Mouse (Mus musculus): Measurements from ENCODE around the gene Gpn1. TPM values are rescaled to one million over a fixed set of nuclear protein-coding genes. Genes with fewer than 3 reads are reported as not detected.

Gene Gpn1
- polyA plus RNA-seq, 1 experiment from 2014 or later: 66.7 TPM

- 95% methylated on average over 4 of the region's 4 CpGs for WGBS
- ATAC-seq (ENCODE audit: low FRiP score) (no peak), DNase-seq (ENCODE audit: low spot score) (no peak)
- H3K36me3 ChIP-seq (ENCODE audit: control insufficient read depth, insufficient read depth, low read length): no peaks in the 10 kb centered on the region; the same call in none of the 2 replicates
- no peaks in the 10 kb centered on the region for H3K9me3 ChIP-seq (ENCODE audit: control insufficient read depth, low read length)
- no peaks in the 10 kb centered on the region for H3K27me3 ChIP-seq (ENCODE audit: control insufficient read depth, insufficient read depth, low read length)
- no peak overlapping the region for H3K4me2 ChIP-seq (replicated peaks; ENCODE audit: low read depth, low read length)
- no peaks in the 10 kb centered on the region for H3K4me1 ChIP-seq (replicated peaks; ENCODE audit: control insufficient read depth, insufficient read depth, low read length)
- no peak overlapping the region for H3K9ac ChIP-seq (ENCODE audit: low read depth, low read length)
- H3K27ac ChIP-seq (ENCODE audit: low read depth, low read length): no peak overlapping the region
- no peak overlapping the region for H3K4me3 ChIP-seq (ENCODE audit: low read depth, low read length)
These were observed 14.0 kb upstream of the Gpn1 start for GRCm38 (mm10) chr5:31480536-31480935.

- no peak for DNase-seq (ENCODE audit: low spot score)
- ATAC-seq (ENCODE audit: low FRiP score): no peak
- no peaks in the 10 kb centered on the region for H3K9me3 ChIP-seq (ENCODE audit: control insufficient read depth, low read length)
- H3K9ac ChIP-seq (ENCODE audit: low read depth, low read length): no peak within 1 kb of the TSS
- H3K4me1 ChIP-seq (replicated peaks; ENCODE audit: control insufficient read depth, insufficient read depth, low read length): no peaks in the 10 kb centered on the region
- H3K36me3 ChIP-seq (ENCODE audit: control insufficient read depth, insufficient read depth, low read length): no peaks in the 10 kb centered on the region
- H3K27ac ChIP-seq (ENCODE audit: low read depth, low read length): no peak within 1 kb of the TSS
- H3K27me3 ChIP-seq (ENCODE audit: control insufficient read depth, insufficient read depth, low read length): no peaks in the 10 kb centered on the region
- WGBS: 96% methylated on average over 3 of the region's 3 CpGs
- H3K4me3 ChIP-seq (ENCODE audit: low read depth, low read length): no peak within 1 kb of the TSS
- H3K4me2 ChIP-seq (replicated peaks; ENCODE audit: low read depth, low read length): no peak within 1 kb of the TSS
These were observed 9.1 kb upstream of the Gpn1 start, which contains the start of gene 4930548H24Rik for GRCm38 (mm10) chr5:31485440-31485839. TSS of gene 4930548H24Rik (plus strand) at chr5:31485740.

GRCm38 (mm10) chr5:31487889-31488288, 6.7 kb upstream of the Gpn1 start:
- 94% methylated on average over 3 of the region's 3 CpGs for WGBS
- Histone ChIP-seq H3K27ac (ENCODE audit: low read depth, low read length) (no peak overlapping the region), H3K9me3 (ENCODE audit: control insufficient read depth, low read length) (no peaks in the 10 kb centered on the region), H3K4me2 (replicated peaks; ENCODE audit: low read depth, low read length) (no peak overlapping the region), H3K9ac (ENCODE audit: low read depth, low read length) (no peak overlapping the region), H3K4me1 (replicated peaks; ENCODE audit: control insufficient read depth, insufficient read depth, low read length) (no peaks in the 10 kb centered on the region), H3K27me3 (ENCODE audit: control insufficient read depth, insufficient read depth, low read length) (no peaks in the 10 kb centered on the region), H3K36me3 (ENCODE audit: control insufficient read depth, insufficient read depth, low read length) (no peaks in the 10 kb centered on the region), H3K4me3 (ENCODE audit: low read depth, low read length) (no peak overlapping the region)
- ATAC-seq (ENCODE audit: low FRiP score) (no peak), DNase-seq (ENCODE audit: low spot score) (no peak)

GRCm38 (mm10) chr5:31489116-31489769, 5.3 kb upstream of the Gpn1 start:
- Histone ChIP-seq H3K9me3 (ENCODE audit: control insufficient read depth, low read length) (no peaks in the 10 kb centered on the region), H3K27ac (ENCODE audit: low read depth, low read length) (no peak overlapping the region), H3K4me1 (replicated peaks; ENCODE audit: control insufficient read depth, insufficient read depth, low read length) (no peaks in the 10 kb centered on the region), H3K9ac (ENCODE audit: low read depth, low read length) (no peak overlapping the region), H3K27me3 (ENCODE audit: control insufficient read depth, insufficient read depth, low read length) (no peaks in the 10 kb centered on the region), H3K4me3 (ENCODE audit: low read depth, low read length) (no peak overlapping the region), H3K36me3 (ENCODE audit: control insufficient read depth, insufficient read depth, low read length) (no peaks in the 10 kb centered on the region), H3K4me2 (replicated peaks; ENCODE audit: low read depth, low read length) (no peak overlapping the region)
- DNase-seq (ENCODE audit: low spot score): no peak
- 71% methylated on average over 7 of the region's 7 CpGs for WGBS
- ATAC-seq (ENCODE audit: low FRiP score): no peak

- H3K27ac ChIP-seq (ENCODE audit: low read depth, low read length): no peak overlapping the region
- H3K4me2 ChIP-seq (replicated peaks; ENCODE audit: low read depth, low read length): no peak overlapping the region
- DNase-seq (ENCODE audit: low spot score): no peak
- ATAC-seq (ENCODE audit: low FRiP score): no peak
- peaks cover 4% of the 10 kb centered on the region; the same call in 1 of the 2 replicates for H3K36me3 ChIP-seq (ENCODE audit: control insufficient read depth, insufficient read depth, low read length)
- no peak overlapping the region for H3K4me3 ChIP-seq (ENCODE audit: low read depth, low read length)
- WGBS: 77% methylated on average over 1 of the region's 1 CpGs
- H3K4me1 ChIP-seq (replicated peaks; ENCODE audit: control insufficient read depth, insufficient read depth, low read length): peaks cover 3% of the 10 kb centered on the region; the same call in 1 of the 2 replicates
- no peaks in the 10 kb centered on the region for H3K27me3 ChIP-seq (ENCODE audit: control insufficient read depth, insufficient read depth, low read length)
- H3K9me3 ChIP-seq (ENCODE audit: control insufficient read depth, low read length): no peaks in the 10 kb centered on the region
- no peak overlapping the region for H3K9ac ChIP-seq (ENCODE audit: low read depth, low read length)
These were observed 2.5 kb upstream of the Gpn1 start for GRCm38 (mm10) chr5:31492031-31492430.

- H3K4me2 ChIP-seq (replicated peaks; ENCODE audit: low read depth, low read length): no peak overlapping the region
- no peak overlapping the region for H3K4me3 ChIP-seq (ENCODE audit: low read depth, low read length)
- ATAC-seq (ENCODE audit: low FRiP score): no peak
- H3K9me3 ChIP-seq (ENCODE audit: control insufficient read depth, low read length): no peaks in the 10 kb centered on the region
- peaks cover 8% of the 10 kb centered on the region; the same call in 1 of the 2 replicates for H3K36me3 ChIP-seq (ENCODE audit: control insufficient read depth, insufficient read depth, low read length)
- no peaks in the 10 kb centered on the region for H3K4me1 ChIP-seq (replicated peaks; ENCODE audit: control insufficient read depth, insufficient read depth, low read length)
- WGBS: 99% methylated on average over 10 of the region's 10 CpGs
- H3K27ac ChIP-seq (ENCODE audit: low read depth, low read length): no peak overlapping the region
- H3K27me3 ChIP-seq (ENCODE audit: control insufficient read depth, insufficient read depth, low read length): no peaks in the 10 kb centered on the region
- no peak for DNase-seq (ENCODE audit: low spot score)
- no peak overlapping the region for H3K9ac ChIP-seq (ENCODE audit: low read depth, low read length)
These were observed 10.3 kb downstream of the Gpn1 start for GRCm38 (mm10) chr5:31504843-31505242.

GRCm38 (mm10) chr5:31512481-31512880, 17.9 kb downstream of the Gpn1 start:
- 88% methylated on average over 1 of the region's 1 CpGs for WGBS
- no peaks in the 10 kb centered on the region for H3K9me3 ChIP-seq (ENCODE audit: control insufficient read depth, low read length)
- no peak overlapping the region for H3K4me2 ChIP-seq (replicated peaks; ENCODE audit: low read depth, low read length)
- no peak overlapping the region for H3K27ac ChIP-seq (ENCODE audit: low read depth, low read length)
- H3K27me3 ChIP-seq (ENCODE audit: control insufficient read depth, insufficient read depth, low read length): no peaks in the 10 kb centered on the region
- no peak overlapping the region for H3K4me3 ChIP-seq (ENCODE audit: low read depth, low read length)
- H3K9ac ChIP-seq (ENCODE audit: low read depth, low read length): no peak overlapping the region
- H3K36me3 ChIP-seq (ENCODE audit: control insufficient read depth, insufficient read depth, low read length): peaks cover 8% of the 10 kb centered on the region
- no peaks in the 10 kb centered on the region for H3K4me1 ChIP-seq (replicated peaks; ENCODE audit: control insufficient read depth, insufficient read depth, low read length)
- no peak for DNase-seq (ENCODE audit: low spot score)
- ATAC-seq (ENCODE audit: low FRiP score): no peak

- ATAC-seq (ENCODE audit: low FRiP score) (no peak), DNase-seq (ENCODE audit: low spot score) (no peak)
- WGBS: 95% methylated on average over 6 of the region's 6 CpGs
- no peak overlapping the region for H3K4me2 ChIP-seq (replicated peaks; ENCODE audit: low read depth, low read length)
- H3K4me1 ChIP-seq (replicated peaks; ENCODE audit: control insufficient read depth, insufficient read depth, low read length): no peaks in the 10 kb centered on the region
- no peak overlapping the region for H3K9ac ChIP-seq (ENCODE audit: low read depth, low read length)
- H3K27ac ChIP-seq (ENCODE audit: low read depth, low read length): no peak overlapping the region
- H3K4me3 ChIP-seq (ENCODE audit: low read depth, low read length): no peak overlapping the region
- no peaks in the 10 kb centered on the region for H3K9me3 ChIP-seq (ENCODE audit: control insufficient read depth, low read length)
- peaks cover 3% of the 10 kb centered on the region; the same call in 1 of the 2 replicates for H3K36me3 ChIP-seq (ENCODE audit: control insufficient read depth, insufficient read depth, low read length)
- H3K27me3 ChIP-seq (ENCODE audit: control insufficient read depth, insufficient read depth, low read length): no peaks in the 10 kb centered on the region
These were observed 26.0 kb downstream of the Gpn1 start for GRCm38 (mm10) chr5:31520556-31520955.
